ENCODE assay signal across 10 mouse cellular contexts in the genomic region with DNA sequence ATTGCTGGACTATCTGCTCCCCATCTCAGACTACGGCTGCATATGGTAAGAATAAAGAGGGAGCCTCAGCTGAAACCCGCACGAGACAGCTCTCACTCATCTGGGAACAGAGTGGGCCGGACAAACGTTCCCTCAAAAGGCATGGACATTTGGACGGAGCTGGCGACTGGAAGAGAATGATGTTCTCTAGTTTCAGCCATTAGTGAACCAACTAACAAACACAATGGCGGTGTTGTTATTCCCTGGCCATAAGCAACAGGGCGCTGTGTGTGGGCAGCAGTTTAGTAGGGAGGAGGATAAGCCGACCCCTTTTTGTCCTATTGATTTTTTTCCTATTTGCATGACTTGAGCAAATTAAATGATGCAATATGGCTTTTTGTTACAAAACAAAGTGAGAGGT. TPM values are rescaled to one million over a fixed set of nuclear protein-coding genes. Genes with fewer than 3 reads are reported as not detected.
A peak's percentile ranks its signal among the peaks of the same experiment; 100 is the strongest.
DNase-seq lines count a peak whose midpoint lies in the region; ATAC-seq lines count a peak whose summit lies in the region.
"Had no signal": no experiment of that assay in that cellular context is flagged by ENCODE, and none has a peak within 500 bp of the region (broad histone marks: within the 10 kb centered on the region; RNA-seq: fewer than 3 reads in every experiment).

No protein-coding gene starts in this region.

- 0 out of 2 replicates have a peak overlapping the region, but pooled peaks have one; percentile 9 for H3K4me3 ChIP-seq in liver, embryonic 11.5 days (ENCODE audit: low read depth, low read length)
- H3K4me3 ChIP-seq in liver, embryonic 12.5 days: no peak overlapping the region
- H3K4me3 ChIP-seq in embryonic facial prominence, embryonic 15.5 days (replicated peaks): peak overlapping the region; percentile 56
- H3K4me3 ChIP-seq in limb, embryonic 11.5 days (ENCODE audit: low read depth, low read length): no peak overlapping the region; the same call in 1 of the 2 replicates

- peaks cover 5% of the 10 kb centered on the region; the same call in 1 of the 2 replicates for H3K4me1 ChIP-seq in liver, embryonic 11.5 days (replicated peaks; ENCODE audit: control insufficient read depth, insufficient read depth, low read length)
- H3K4me1 ChIP-seq in liver, embryonic 12.5 days: peaks cover 16% of the 10 kb centered on the region
- peaks cover 16% of the 10 kb centered on the region for H3K4me1 ChIP-seq in embryonic facial prominence, embryonic 15.5 days
- peaks cover 10% of the 10 kb centered on the region; the same call in 1 of the 2 replicates for H3K4me1 ChIP-seq in limb, embryonic 11.5 days (ENCODE audit: control insufficient read depth, insufficient read depth, low read length)

- H3K4me2 ChIP-seq in liver, embryonic 11.5 days: peak overlapping the region; percentile 34; the same call in 1 of the 2 replicates
- H3K4me2 ChIP-seq in liver, embryonic 12.5 days: no peak overlapping the region
- H3K4me2 ChIP-seq in embryonic facial prominence, embryonic 15.5 days (replicated peaks): peak overlapping the region; percentile 87
- peak overlapping the region; percentile 97; the same call in 1 of the 2 replicates for H3K4me2 ChIP-seq in limb, embryonic 11.5 days (ENCODE audit: low read depth, severe bottlenecking)

- no peak overlapping the region for H3K9ac ChIP-seq in liver, embryonic 11.5 days (ENCODE audit: low read depth, low read length)
- no peak overlapping the region for H3K9ac ChIP-seq in liver, embryonic 12.5 days
- H3K9ac ChIP-seq in embryonic facial prominence, embryonic 15.5 days: no peak overlapping the region
- H3K9ac ChIP-seq in limb, embryonic 11.5 days (ENCODE audit: low read length): no peak overlapping the region

- DNase-seq in liver, embryonic 11.5 days (ENCODE audit: low spot score): no peak
- DNase-seq in limb, embryonic 11.5 days (ENCODE audit: low spot score): peak; percentile 30
- peak; percentile 93 for DNase-seq in retina, postnatal 1 day
- no peak for DNase-seq in gastrocnemius, postnatal 25 days
- no peak for DNase-seq in cerebellum, adult 9-11 months
- DNase-seq in left cerebral cortex, adult 11 months (ENCODE audit: low spot score): no peak
- DNase-seq: cerebellum, adult 11 months; lung, postnatal 36 days had no signal

- H3K27ac ChIP-seq in liver, embryonic 11.5 days (ENCODE audit: low read depth, low read length): no peak overlapping the region
- H3K27ac ChIP-seq in liver, embryonic 12.5 days: no peak overlapping the region
- no peak overlapping the region for H3K27ac ChIP-seq in embryonic facial prominence, embryonic 15.5 days (replicated peaks)
- H3K27ac ChIP-seq in limb, embryonic 11.5 days (replicated peaks; ENCODE audit: low read depth, low read length): no peak overlapping the region

- no peaks in the 10 kb centered on the region for H3K36me3 ChIP-seq in liver, embryonic 11.5 days (ENCODE audit: control insufficient read depth, insufficient read depth, low read length)
- no peaks in the 10 kb centered on the region for H3K36me3 ChIP-seq in liver, embryonic 12.5 days
- H3K36me3 ChIP-seq in embryonic facial prominence, embryonic 15.5 days: no peaks in the 10 kb centered on the region
- no peaks in the 10 kb centered on the region for H3K36me3 ChIP-seq in limb, embryonic 11.5 days (ENCODE audit: control insufficient read depth, insufficient read depth, low read length)

- no peak for ATAC-seq in liver, embryonic 11.5 days (replicated peaks; ENCODE audit: low FRiP score)
- no peak for ATAC-seq in liver, embryonic 12.5 days
- no peak for ATAC-seq in embryonic facial prominence, embryonic 15.5 days (ENCODE audit: insufficient number of reproducible peaks, low FRiP score, low TSS enrichment, low read depth)
- ATAC-seq in limb, embryonic 11.5 days (ENCODE audit: insufficient number of reproducible peaks, low FRiP score, low TSS enrichment, low read depth): no peak

- peaks cover 32% of the 10 kb centered on the region for H3K27me3 ChIP-seq in liver, embryonic 11.5 days (replicated peaks; ENCODE audit: control insufficient read depth, insufficient read depth, low read length)
- peaks cover 39% of the 10 kb centered on the region for H3K27me3 ChIP-seq in liver, embryonic 12.5 days (replicated peaks)
- peaks cover 5% of the 10 kb centered on the region; the same call in 1 of the 2 replicates for H3K27me3 ChIP-seq in embryonic facial prominence, embryonic 15.5 days
- H3K27me3 ChIP-seq in limb, embryonic 11.5 days (ENCODE audit: control insufficient read depth, insufficient read depth, low read length): no peaks in the 10 kb centered on the region; the same call in 1 of the 2 replicates

- no peaks in the 10 kb centered on the region for H3K9me3 ChIP-seq in liver, embryonic 11.5 days (ENCODE audit: control insufficient read depth, low read length)
- no peaks in the 10 kb centered on the region for H3K9me3 ChIP-seq in liver, embryonic 12.5 days (replicated peaks)
- no peaks in the 10 kb centered on the region for H3K9me3 ChIP-seq in embryonic facial prominence, embryonic 15.5 days (replicated peaks)
- no peaks in the 10 kb centered on the region for H3K9me3 ChIP-seq in limb, embryonic 11.5 days (ENCODE audit: control insufficient read depth, low read length)

- 33% methylated on average over 10 of the region's 10 CpGs for WGBS in liver, embryonic 11.5 days
- 39% methylated on average over 10 of the region's 10 CpGs for WGBS in liver, embryonic 12.5 days (ENCODE audit: insufficient replicate concordance)
- WGBS in embryonic facial prominence, embryonic 15.5 days: 10% methylated on average over 10 of the region's 10 CpGs
- WGBS in limb, embryonic 11.5 days: 9% methylated on average over 10 of the region's 10 CpGs

RNA-seq across cellular contexts. Expression of gene Hhip, which starts 2.0 kb away (rescaled TPM):
- polyA plus RNA-seq in liver, embryonic 11.5 days (2014; fragmentation: Nextera tagmentation; extraction: Ambion mirVana): 2.1 and 2.8 TPM in 2 replicates
- 1.3 and 2.1 TPM in 2 replicates for polyA plus RNA-seq in liver, embryonic 12.5 days (2016; fragmentation: Nextera tagmentation; extraction: Ambion mirVana)
- polyA plus RNA-seq in embryonic facial prominence, embryonic 15.5 days (2015; fragmentation: Nextera tagmentation; extraction: Ambion mirVana): 13.1 and 14.7 TPM in 2 replicates
- polyA plus RNA-seq in limb, embryonic 11.5 days (2014; fragmentation: Nextera tagmentation; extraction: Ambion mirVana): 1.8 and 2.9 TPM in 2 replicates
- total RNA-seq in gastrocnemius, postnatal 25 days (2021): under 1 TPM; 0.49 to 0.99 TPM

Comparison
In these comparisons a context has a peak if more than half of its experiments do, and no peak if none do; other contexts are left out.
1. H3K4me3 ChIP-seq: peak in liver, embryonic 11.5 days (single experiment) and embryonic facial prominence, embryonic 15.5 days (single experiment); none in liver, embryonic 12.5 days (single experiment) and limb, embryonic 11.5 days (single experiment).
2. DNase-seq: peak in limb, embryonic 11.5 days (single experiment) and retina, postnatal 1 day (single experiment); none in liver, embryonic 11.5 days (single experiment), gastrocnemius, postnatal 25 days (single experiment), cerebellum, adult 9-11 months (single experiment) and left cerebral cortex, adult 11 months (single experiment).